Mouse (Mus musculus): ENCODE measurements around the gene Comtd1. TPM values are rescaled to one million over a fixed set of nuclear protein-coding genes. Genes with fewer than 3 reads are reported as not detected.

The Comtd1 gene
- polyA plus RNA-seq, 1 experiment from 2014 or later = 22.3 TPM

DNA sequence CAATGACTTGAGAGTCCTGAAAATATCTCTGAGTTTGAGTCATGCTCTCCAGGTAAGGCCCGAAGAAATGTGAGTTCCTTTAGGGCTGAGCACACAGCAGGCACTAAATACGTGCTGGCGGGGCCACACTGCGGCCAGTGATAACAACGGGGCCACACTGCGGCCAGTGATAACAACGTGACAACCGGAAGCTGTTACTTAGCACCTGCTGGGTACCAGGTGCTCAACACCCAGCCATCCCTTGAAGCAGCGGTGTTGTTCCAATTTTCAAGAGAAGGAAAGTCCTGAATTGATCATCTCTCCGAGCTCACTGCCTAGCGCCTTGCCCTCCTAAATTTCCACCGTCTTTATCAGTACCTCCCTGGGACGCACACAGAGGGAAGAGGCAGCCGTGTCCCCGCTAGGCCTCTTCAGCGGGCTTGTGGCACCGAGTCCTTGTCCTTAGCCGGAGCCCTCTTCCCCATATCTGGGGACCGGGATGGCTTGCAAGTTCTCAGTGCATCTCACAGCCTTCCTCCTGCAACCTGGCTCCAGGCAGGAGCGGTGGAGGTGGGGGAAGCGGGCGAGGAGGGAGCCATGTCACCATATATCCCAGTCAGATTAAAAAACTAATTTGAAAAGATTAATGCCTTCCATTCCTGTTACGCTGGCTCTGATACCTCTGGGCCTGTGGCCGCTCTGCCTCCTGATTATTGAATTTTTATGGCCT lies 1.8 kb upstream of the Comtd1 start:
- Histone ChIP-seq H3K36me3 (peaks cover 14% of the 10 kb centered on the region), H3K27ac (no peak overlapping the region; the same call in 1 of the 2 replicates), H3K9me3 (replicated peaks) (no peaks in the 10 kb centered on the region), H3K4me3 (no peak overlapping the region), H3K4me1 (peaks cover 35% of the 10 kb centered on the region), H3K9ac (no peak overlapping the region), H3K4me2 (replicated peaks) (no peak overlapping the region), H3K27me3 (peaks cover 4% of the 10 kb centered on the region; the same call in 1 of the 2 replicates)
- ATAC-seq (ENCODE audit: low FRiP score) = no peak
- 80% methylated on average over 24 of the region's 24 CpGs for WGBS

- ATAC-seq (ENCODE audit: low FRiP score) = no peak
- Histone ChIP-seq H3K9me3 (replicated peaks) (no peaks in the 10 kb centered on the region), H3K4me3 (no peak overlapping the region), H3K36me3 (peaks cover 21% of the 10 kb centered on the region), H3K27ac (no peak overlapping the region), H3K9ac (no peak overlapping the region), H3K4me2 (replicated peaks) (no peak overlapping the region), H3K27me3 (no peaks in the 10 kb centered on the region), H3K4me1 (peaks cover 34% of the 10 kb centered on the region)
- WGBS = 85% methylated on average over 13 of the region's 13 CpGs
These were observed 994 bp upstream of the Comtd1 start for GRCm38 (mm10) chr14:21849524-21850418.

GRCm38 (mm10) chr14:21847381-21848165 lies 1.2 kb downstream of the Comtd1 start:
- Histone ChIP-seq H3K9ac (peak overlapping the region; percentile 74), H3K9me3 (replicated peaks) (no peaks in the 10 kb centered on the region), H3K4me2 (replicated peaks) (peak overlapping the region; percentile 98), H3K36me3 (peaks cover 42% of the 10 kb centered on the region), H3K4me3 (peak overlapping the region; percentile 60), H3K27ac (0 out of 2 replicates have a peak overlapping the region, but pooled peaks have one; percentile 6), H3K4me1 (peaks cover 26% of the 10 kb centered on the region), H3K27me3 (no peaks in the 10 kb centered on the region)
- under 1% methylated on average over 49 of the region's 50 CpGs for WGBS
- ATAC-seq (ENCODE audit: low FRiP score) = peak; percentile 56

GRCm38 (mm10) chr14:21846827-21847380 lies 1.9 kb downstream of the Comtd1 start:
- 18% methylated on average over 10 of the region's 10 CpGs for WGBS
- ATAC-seq (ENCODE audit: low FRiP score) = no peak
- Histone ChIP-seq H3K4me2 (replicated peaks) (peak overlapping the region; percentile 98), H3K9ac (0 out of 2 replicates have a peak overlapping the region, but pooled peaks have one; percentile 74), H3K9me3 (replicated peaks) (no peaks in the 10 kb centered on the region), H3K27ac (no peak overlapping the region), H3K27me3 (no peaks in the 10 kb centered on the region), H3K4me1 (peaks cover 26% of the 10 kb centered on the region), H3K36me3 (peaks cover 49% of the 10 kb centered on the region), H3K4me3 (peak overlapping the region; percentile 60)

DNA sequence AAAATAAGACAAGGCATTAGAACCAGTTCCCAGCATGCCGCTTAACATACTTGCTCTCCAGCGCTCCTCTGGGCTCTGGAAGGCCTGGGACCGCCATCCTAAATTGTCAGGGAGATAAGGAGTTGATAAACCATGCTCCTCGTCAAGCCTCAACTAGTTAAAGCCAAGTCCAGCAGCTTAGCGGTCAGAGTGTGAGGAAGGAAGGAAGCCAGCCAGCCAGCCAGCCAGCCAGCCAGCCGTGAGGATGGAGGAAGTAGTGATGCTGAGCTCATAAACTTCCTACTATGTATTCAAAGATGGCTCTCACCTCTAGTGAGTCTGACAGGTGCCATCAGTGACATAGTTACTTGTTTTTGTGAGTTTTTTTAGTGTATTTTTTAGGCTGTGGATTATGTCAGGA lies 5.5 kb downstream of the Comtd1 start:
- Histone ChIP-seq H3K27me3 (no peaks in the 10 kb centered on the region), H3K4me3 (no peak overlapping the region), H3K9ac (no peak overlapping the region), H3K4me2 (replicated peaks) (no peak overlapping the region), H3K4me1 (peaks cover 19% of the 10 kb centered on the region), H3K27ac (no peak overlapping the region), H3K9me3 (replicated peaks) (no peaks in the 10 kb centered on the region), H3K36me3 (peaks cover 84% of the 10 kb centered on the region)
- ATAC-seq (ENCODE audit: low FRiP score) = no peak
- WGBS = 90% methylated on average over 6 of the region's 6 CpGs

GRCm38 (mm10) chr14:21841819-21842592 lies 6.8 kb downstream of the Comtd1 start:
- Histone ChIP-seq H3K27me3 (no peaks in the 10 kb centered on the region), H3K4me1 (peaks cover 6% of the 10 kb centered on the region), H3K4me3 (no peak overlapping the region), H3K4me2 (replicated peaks) (no peak overlapping the region), H3K36me3 (peaks cover 96% of the 10 kb centered on the region), H3K9ac (no peak overlapping the region), H3K27ac (no peak overlapping the region), H3K9me3 (replicated peaks) (no peaks in the 10 kb centered on the region)
- WGBS = 93% methylated on average over 5 of the region's 5 CpGs
- ATAC-seq (ENCODE audit: low FRiP score) = no peak

DNA sequence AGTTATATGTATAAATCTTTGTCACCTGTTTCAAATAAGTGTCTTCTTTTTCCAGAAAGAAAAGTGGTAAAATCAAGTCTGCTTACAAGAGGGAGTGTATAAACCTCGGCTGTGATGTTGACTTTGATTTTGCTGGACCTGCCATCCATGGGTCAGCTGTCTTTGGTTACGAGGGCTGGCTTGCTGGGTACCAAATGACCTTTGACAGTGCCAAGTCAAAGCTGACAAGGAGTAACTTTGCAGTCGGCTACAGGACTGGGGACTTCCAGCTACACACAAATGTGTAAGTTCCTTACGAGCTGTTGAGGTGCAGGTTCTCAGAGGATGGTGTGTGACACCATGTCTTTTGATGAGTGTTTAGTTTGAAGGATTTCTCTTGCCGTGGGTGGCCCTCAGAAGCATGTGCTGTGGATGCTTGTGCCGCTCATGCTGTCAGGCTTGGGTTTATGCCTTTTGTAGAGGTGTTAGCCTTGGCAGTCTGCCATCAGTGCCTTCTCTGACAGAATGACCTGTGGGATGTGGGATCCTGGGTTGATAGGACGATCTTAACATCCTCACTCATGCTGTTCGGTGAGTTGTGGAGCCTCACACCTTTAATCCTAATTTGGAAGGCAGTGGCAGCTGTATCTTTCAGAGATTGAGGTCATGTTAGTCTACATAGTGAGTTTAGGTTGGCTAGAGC lies 10.3 kb downstream of the Comtd1 start:
- H3K27ac ChIP-seq = no peak overlapping the region
- peaks cover 77% of the 10 kb centered on the region for H3K36me3 ChIP-seq
- 89% methylated on average over 8 of the region's 8 CpGs for whole genome bisulfite sequencing
- H3K4me3 ChIP-seq = no peak overlapping the region
- H3K9me3 ChIP-seq (replicated peaks) = no peaks in the 10 kb centered on the region
- no peak overlapping the region for H3K4me2 ChIP-seq (replicated peaks)
- H3K27me3 ChIP-seq = no peaks in the 10 kb centered on the region
- no peak overlapping the region for H3K9ac ChIP-seq
- H3K4me1 ChIP-seq = peaks cover 2% of the 10 kb centered on the region
- ATAC-seq (ENCODE audit: low FRiP score) = no peak

GRCm38 (mm10) chr14:21831830-21832403 lies 16.9 kb downstream of the Comtd1 start:
- under 1% methylated on average over 28 of the region's 28 CpGs for WGBS
- H3K27ac ChIP-seq = peak overlapping the region; percentile 93

GRCm38 (mm10) chr14:21830876-21831767 lies 17.7 kb downstream of the Comtd1 start:
- H3K36me3 ChIP-seq = peaks cover 13% of the 10 kb centered on the region
- ATAC-seq (ENCODE audit: low FRiP score) = peak; percentile 98
- no peaks in the 10 kb centered on the region for H3K9me3 ChIP-seq (replicated peaks)
- H3K4me1 ChIP-seq = peaks cover 22% of the 10 kb centered on the region
- under 1% methylated on average over 73 of the region's 73 CpGs for WGBS
- H3K27ac ChIP-seq = peak overlapping the region; percentile 93
- no peaks in the 10 kb centered on the region for H3K27me3 ChIP-seq
- peak overlapping the region; percentile 72 for H3K4me3 ChIP-seq
- peak overlapping the region; percentile 75 for H3K4me2 ChIP-seq (replicated peaks)
- peak overlapping the region; percentile 89 for H3K9ac ChIP-seq

More at GRCm38 (mm10) chr14:21831830-21832403, 16.9 kb downstream of the Comtd1 start:
- peak overlapping the region; percentile 75 for H3K4me2 ChIP-seq (replicated peaks)
- ATAC-seq (ENCODE audit: low FRiP score) = peak; percentile 51
- no peaks in the 10 kb centered on the region for H3K9me3 ChIP-seq (replicated peaks)
- H3K27me3 ChIP-seq = no peaks in the 10 kb centered on the region
- peaks cover 22% of the 10 kb centered on the region for H3K4me1 ChIP-seq
- peak overlapping the region; percentile 89 for H3K9ac ChIP-seq
- H3K4me3 ChIP-seq = peak overlapping the region; percentile 72
- H3K36me3 ChIP-seq = peaks cover 16% of the 10 kb centered on the region

All from hindbrain, embryonic 12.5 days (tissue).